Mouse (Mus musculus) stomach, postnatal 0 days (tissue): ENCODE measurements around the gene Wapl. TPM values are rescaled to one million over a fixed set of nuclear protein-coding genes. Genes with fewer than 3 reads are reported as not detected.

Experiments used
- ATAC-seq: fragments of 200-750 bp; cut with Nextera tagmentation; 2 replicates; pipeline ENCODE4 v1.8.0; 2017; ENCODE audit not compliant: low FRiP score, low TSS enrichment
- DNase-seq: peaks from one replicate; pipeline ENCODE4 v3.0.0-alpha.2; 2016; ENCODE audit warnings: low spot score
- H3K27ac ChIP-seq: fragments of 300-500 bp; sonication (generic); replicated peaks from 2 replicates; pipeline ENCODE4 v1.5.1; 2014; ENCODE audit warnings: mild to moderate bottlenecking, control low read depth
- H3K27me3 ChIP-seq: fragments of 300-500 bp; sonication (generic); 2 replicates; pipeline ENCODE4 v1.6.1; 2014; ENCODE audit warnings: low read length; ENCODE audit not compliant: control insufficient read depth, insufficient read depth
- H3K36me3 ChIP-seq: fragments of 300-500 bp; sonication (generic); 2 replicates; pipeline ENCODE4 v1.6.1; 2014; ENCODE audit warnings: low read length, mixed read lengths; ENCODE audit not compliant: control insufficient read depth, insufficient read depth
- H3K4me1 ChIP-seq: fragments of 300-500 bp; sonication (generic); replicated peaks from 2 replicates; pipeline ENCODE4 v1.6.1; 2014; ENCODE audit warnings: antibody characterized with exemption; ENCODE audit not compliant: control insufficient read depth, insufficient read depth
- H3K4me2 ChIP-seq: fragments of 300-500 bp; sonication (generic); replicated peaks from 2 replicates; pipeline ENCODE4 v1.6.1; 2014; ENCODE audit warnings: low read depth, mild to moderate bottlenecking, control low read depth, moderate library complexity
- H3K4me3 ChIP-seq: fragments of 300-500 bp; sonication (generic); 2 replicates; pipeline ENCODE4 v1.5.1; 2014; ENCODE audit warnings: low read depth, low read length, control low read depth
- H3K9ac ChIP-seq: fragments of 300-500 bp; sonication (generic); 2 replicates; pipeline ENCODE4 v1.6.1; 2014; ENCODE audit warnings: mild to moderate bottlenecking, low read length, control low read depth, mixed read lengths
- H3K9me3 ChIP-seq: fragments of 300-500 bp; sonication (generic); 2 replicates; pipeline ENCODE4 v1.6.1; 2016; ENCODE audit warnings: low read length; ENCODE audit not compliant: control insufficient read depth
- CTCF ChIP-seq: IDR thresholded peaks from 2 replicates; pipeline ENCODE4 v1.5.1; 2016; ENCODE audit warnings: antibody characterized with exemption, low read depth, mild to moderate bottlenecking, moderate library complexity
- EP300 ChIP-seq: optimal IDR thresholded peaks from 2 replicates; pipeline ENCODE3; 2016; ENCODE audit warnings: antibody characterized with exemption
- WGBS: fragments of 180-500 bp; shearing (Covaris S2); extraction: QIAGEN DNeasy Blood & Tissue Kit; methylation state at CpG from one replicate; pipeline ENCODE4 v1.1.7; 2014; 5-methylcytosine and 5-hydroxymethylcytosine counted together
- polyA plus RNA-seq: library from polyadenylated mRNA; unstranded; fragments of >200 nt; fragmentation: Nextera tagmentation; extraction: Ambion mirVana; gene quantifications from 2 replicates; pipeline ENCODE4 v1.2.1, GENCODE M21; 2015

Gene Wapl
- polyA plus RNA-seq, 1 experiment from 2014 or later: 16.0 TPM

GRCm38 (mm10) chr14:34755731-34756130, 82.0 kb downstream of the Wapl start:
- WGBS: 76% methylated on average over 3 of the region's 3 CpGs
- H3K36me3 ChIP-seq: no peaks in the 10 kb centered on the region
- no peak for DNase-seq
- no peak overlapping the region for H3K9ac ChIP-seq
- no peak overlapping the region for H3K4me3 ChIP-seq
- no peak for ATAC-seq
- no peaks in the 10 kb centered on the region for H3K9me3 ChIP-seq
- H3K27me3 ChIP-seq: no peaks in the 10 kb centered on the region
- no peak for TF ChIP-seq CTCF
- TF ChIP-seq EP300: no peak
- no peak overlapping the region for H3K27ac ChIP-seq
- H3K4me2 ChIP-seq: no peak overlapping the region
- H3K4me1 ChIP-seq: no peaks in the 10 kb centered on the region

- Histone ChIP-seq H3K9ac (no peak overlapping the region), H3K4me3 (no peak overlapping the region), H3K27me3 (no peaks in the 10 kb centered on the region), H3K9me3 (no peaks in the 10 kb centered on the region), H3K4me2 (no peak overlapping the region), H3K4me1 (0 out of 2 replicates have a peak, but pooled peaks cover 3% of the 10 kb centered on the region), H3K36me3 (no peaks in the 10 kb centered on the region), H3K27ac (no peak overlapping the region)
- ATAC-seq: no peak
- WGBS: 42% methylated on average over 2 of the region's 2 CpGs
- no peak for TF ChIP-seq EP300
- TF ChIP-seq CTCF: no peak
- DNase-seq: no peak
Observed at GRCm38 (mm10) chr14:34759938-34760337, 86.2 kb downstream of the Wapl start.

GRCm38 (mm10) chr14:34761082-34761959, 87.6 kb downstream of the Wapl start:
- DNase-seq (no peak), ATAC-seq (no peak)
- Histone ChIP-seq H3K9ac (no peak overlapping the region), H3K36me3 (no peaks in the 10 kb centered on the region), H3K9me3 (no peaks in the 10 kb centered on the region), H3K27me3 (no peaks in the 10 kb centered on the region), H3K4me1 (0 out of 2 replicates have a peak, but pooled peaks cover 3% of the 10 kb centered on the region), H3K4me3 (no peak overlapping the region), H3K27ac (no peak overlapping the region), H3K4me2 (no peak overlapping the region)
- TF ChIP-seq EP300: no peak
- no peak for TF ChIP-seq CTCF
- WGBS: 89% methylated on average over 9 of the region's 9 CpGs

GRCm38 (mm10) chr14:34762682-34763081, 89.0 kb downstream of the Wapl start:
- no peak for DNase-seq
- Histone ChIP-seq H3K27me3 (no peaks in the 10 kb centered on the region), H3K27ac (peak overlapping the region; percentile 94), H3K36me3 (no peaks in the 10 kb centered on the region), H3K9ac (no peak overlapping the region), H3K9me3 (no peaks in the 10 kb centered on the region), H3K4me3 (no peak overlapping the region), H3K4me2 (no peak overlapping the region), H3K4me1 (0 out of 2 replicates have a peak, but pooled peaks cover 3% of the 10 kb centered on the region)
- WGBS: 49% methylated on average over 10 of the region's 10 CpGs
- TF ChIP-seq EP300 (no peak), CTCF (peak; percentile 19)
- peak; percentile 73 for ATAC-seq

GRCm38 (mm10) chr14:34763771-34764539, 90.2 kb downstream of the Wapl start:
- Histone ChIP-seq H3K36me3 (no peaks in the 10 kb centered on the region), H3K4me1 (0 out of 2 replicates have a peak, but pooled peaks cover 3% of the 10 kb centered on the region), H3K9ac (no peak overlapping the region), H3K27me3 (no peaks in the 10 kb centered on the region), H3K4me2 (peak overlapping the region; percentile 17; the same call in 1 of the 2 replicates), H3K27ac (peak overlapping the region; percentile 94), H3K9me3 (no peaks in the 10 kb centered on the region), H3K4me3 (no peak overlapping the region)
- DNase-seq (peak; percentile 70), ATAC-seq (peak; percentile 83)
- no peak for TF ChIP-seq CTCF
- no peak for TF ChIP-seq EP300
- 21% methylated on average over 10 of the region's 10 CpGs for WGBS
